Mouse (Mus musculus) forebrain, embryonic 11.5 days (tissue): Measurements from ENCODE around the gene Kndc1. TPM values are rescaled to one million over a fixed set of nuclear protein-coding genes. Genes with fewer than 3 reads are reported as not detected.

Experiments used
- ATAC-seq: fragments of 200-750 bp; cut with Nextera tagmentation; replicated peaks from 2 replicates; pipeline ENCODE4 v1.8.0; 2017; ENCODE audit warnings: moderate TSS enrichment; ENCODE audit not compliant: low FRiP score
- DNase-seq: peaks from one replicate; pipeline ENCODE4 v3.0.0-alpha.2; 2017; ENCODE audit warnings: low spot score
- H3K27ac ChIP-seq: fragments of 300-500 bp; sonication (generic); 2 replicates; pipeline ENCODE4 v1.5.1; 2014; ENCODE audit warnings: low read depth, low read length
- H3K27me3 ChIP-seq: fragments of 300-500 bp; sonication (generic); 2 replicates; pipeline ENCODE4 v1.6.1; 2014; ENCODE audit warnings: mild to moderate bottlenecking, low read length, mixed read lengths; ENCODE audit not compliant: control insufficient read depth, insufficient read depth
- H3K36me3 ChIP-seq: fragments of 300-500 bp; sonication (generic); 2 replicates; pipeline ENCODE4 v1.6.1; 2014; ENCODE audit warnings: mild to moderate bottlenecking, low read length, moderate library complexity, mixed read lengths; ENCODE audit not compliant: control insufficient read depth, insufficient read depth
- H3K4me1 ChIP-seq: fragments of 300-500 bp; sonication (generic); replicated peaks from 2 replicates; pipeline ENCODE4 v1.6.1; 2014; ENCODE audit warnings: low read length, mixed read lengths; ENCODE audit not compliant: control insufficient read depth, insufficient read depth
- H3K4me2 ChIP-seq: fragments of 300-500 bp; sonication (generic); 2 replicates; pipeline ENCODE4 v1.6.1; 2014; ENCODE audit warnings: low read depth, mild to moderate bottlenecking, low read length, moderate library complexity, mixed read lengths; ENCODE audit not compliant: severe bottlenecking
- H3K4me3 ChIP-seq: fragments of 300-500 bp; sonication (generic); 2 replicates; pipeline ENCODE4 v1.5.1; 2014; ENCODE audit warnings: low read depth, low read length
- H3K9ac ChIP-seq: fragments of 300-500 bp; sonication (generic); 2 replicates; pipeline ENCODE4 v1.6.1; 2014; ENCODE audit warnings: low read length
- H3K9me3 ChIP-seq: fragments of 300-500 bp; sonication (generic); 2 replicates; pipeline ENCODE4 v1.6.1; 2016; ENCODE audit warnings: low read length, mixed read lengths; ENCODE audit not compliant: control insufficient read depth
- WGBS: fragments of 180-500 bp; shearing (Covaris S2); extraction: QIAGEN DNeasy Blood & Tissue Kit; methylation state at CpG from one replicate; pipeline ENCODE4 v1.1.7; 2014; 5-methylcytosine and 5-hydroxymethylcytosine counted together
- polyA plus RNA-seq: library from polyadenylated mRNA; unstranded; fragments of >200 nt; fragmentation: Nextera tagmentation; extraction: Ambion mirVana; gene quantifications from 2 replicates; pipeline ENCODE4 v1.2.1, GENCODE M21; 2014

Kndc1 gene
- polyA plus RNA-seq, 1 experiment from 2014 or later = 0.44 TPM

GRCm38 (mm10) chr7:139909469-139909868, 15.0 kb downstream of the Kndc1 start:
- Histone ChIP-seq H3K27ac (no peak overlapping the region), H3K4me3 (no peak overlapping the region), H3K27me3 (peaks cover 13% of the 10 kb centered on the region), H3K36me3 (no peaks in the 10 kb centered on the region), H3K4me1 (no peaks in the 10 kb centered on the region; the same call in 1 of the 2 replicates), H3K4me2 (no peak overlapping the region), H3K9me3 (no peaks in the 10 kb centered on the region), H3K9ac (no peak overlapping the region)
- WGBS = 51% methylated on average over 6 of the region's 6 CpGs
- DNase-seq = no peak
- no peak for ATAC-seq

- ATAC-seq = no peak
- peaks cover 21% of the 10 kb centered on the region for H3K27me3 ChIP-seq
These were observed 15.8 kb downstream of the Kndc1 start for GRCm38 (mm10) chr7:139910204-139910835.

GRCm38 (mm10) chr7:139914141-139915047, 19.9 kb downstream of the Kndc1 start:
- WGBS = 6% methylated on average over 29 of the region's 29 CpGs
- Histone ChIP-seq H3K4me1 (peaks cover 4% of the 10 kb centered on the region; the same call in 1 of the 2 replicates), H3K36me3 (no peaks in the 10 kb centered on the region), H3K4me2 (peak overlapping the region; percentile 57), H3K9ac (no peak overlapping the region), H3K27ac (no peak overlapping the region), H3K4me3 (peak overlapping the region; percentile 33), H3K27me3 (peaks cover 27% of the 10 kb centered on the region), H3K9me3 (no peaks in the 10 kb centered on the region)
- DNase-seq (peak; percentile 63), ATAC-seq (peak; percentile 82)

More at GRCm38 (mm10) chr7:139910204-139910835, 15.8 kb downstream of the Kndc1 start:
- no peak overlapping the region for H3K27ac ChIP-seq
- 57% methylated on average over 11 of the region's 11 CpGs for WGBS
- H3K4me1 ChIP-seq = peaks cover 4% of the 10 kb centered on the region; the same call in 1 of the 2 replicates
- no peak overlapping the region for H3K4me2 ChIP-seq
- no peaks in the 10 kb centered on the region for H3K36me3 ChIP-seq
- H3K4me3 ChIP-seq = no peak overlapping the region
- DNase-seq = no peak
- H3K9ac ChIP-seq = no peak overlapping the region
- no peaks in the 10 kb centered on the region for H3K9me3 ChIP-seq

GRCm38 (mm10) chr7:139915646-139916257, 21.3 kb downstream of the Kndc1 start:
- no peak for ATAC-seq
- Histone ChIP-seq H3K4me2 (no peak overlapping the region), H3K4me3 (no peak overlapping the region), H3K27me3 (peaks cover 27% of the 10 kb centered on the region), H3K36me3 (no peaks in the 10 kb centered on the region), H3K27ac (no peak overlapping the region), H3K4me1 (peaks cover 4% of the 10 kb centered on the region; the same call in 1 of the 2 replicates), H3K9ac (no peak overlapping the region), H3K9me3 (no peaks in the 10 kb centered on the region)
- WGBS = 8% methylated on average over 14 of the region's 14 CpGs
- DNase-seq = no peak

- H3K4me1 ChIP-seq = peaks cover 4% of the 10 kb centered on the region; the same call in 1 of the 2 replicates
- no peaks in the 10 kb centered on the region for H3K9me3 ChIP-seq
- no peak overlapping the region for H3K9ac ChIP-seq
- no peak overlapping the region for H3K4me3 ChIP-seq
- 5% methylated on average over 1 of the region's 1 CpGs for WGBS
- DNase-seq = no peak
- no peak for ATAC-seq
- H3K27ac ChIP-seq = no peak overlapping the region
- peaks cover 27% of the 10 kb centered on the region for H3K27me3 ChIP-seq
- H3K4me2 ChIP-seq = no peak overlapping the region
- H3K36me3 ChIP-seq = no peaks in the 10 kb centered on the region
These were observed 21.8 kb downstream of the Kndc1 start for GRCm38 (mm10) chr7:139916345-139916744.

GRCm38 (mm10) chr7:139918262-139918661, 23.8 kb downstream of the Kndc1 start:
- ATAC-seq (no peak), DNase-seq (no peak)
- H3K9me3 ChIP-seq = no peaks in the 10 kb centered on the region
- H3K4me3 ChIP-seq = no peak overlapping the region
- H3K27ac ChIP-seq = no peak overlapping the region
- no peak overlapping the region for H3K9ac ChIP-seq
- no peak overlapping the region for H3K4me2 ChIP-seq
- peaks cover 4% of the 10 kb centered on the region; the same call in 1 of the 2 replicates for H3K4me1 ChIP-seq
- H3K27me3 ChIP-seq = peaks cover 24% of the 10 kb centered on the region
- 78% methylated on average over 4 of the region's 4 CpGs for WGBS
- no peaks in the 10 kb centered on the region for H3K36me3 ChIP-seq

- Histone ChIP-seq H3K4me3 (no peak overlapping the region), H3K4me2 (no peak overlapping the region), H3K27ac (no peak overlapping the region), H3K9me3 (no peaks in the 10 kb centered on the region), H3K36me3 (no peaks in the 10 kb centered on the region), H3K4me1 (0 out of 2 replicates have a peak, but pooled peaks cover 2% of the 10 kb centered on the region), H3K9ac (no peak overlapping the region), H3K27me3 (no peaks in the 10 kb centered on the region)
- ATAC-seq = peak; percentile 76; the same call in 1 of the 2 replicates
- DNase-seq = peak; percentile 80
- 13% methylated on average over 11 of the region's 11 CpGs for WGBS
These were observed 36.2 kb downstream of the Kndc1 start for GRCm38 (mm10) chr7:139930732-139931131.

- Histone ChIP-seq H3K4me1 (no peaks in the 10 kb centered on the region), H3K9me3 (no peaks in the 10 kb centered on the region), H3K4me2 (no peak overlapping the region), H3K27me3 (no peaks in the 10 kb centered on the region; the same call in 1 of the 2 replicates), H3K9ac (no peak overlapping the region), H3K36me3 (no peaks in the 10 kb centered on the region), H3K27ac (no peak overlapping the region), H3K4me3 (no peak overlapping the region)
- 89% methylated on average over 10 of the region's 10 CpGs for WGBS
- ATAC-seq (no peak), DNase-seq (no peak)
These were observed 42.2 kb downstream of the Kndc1 start for GRCm38 (mm10) chr7:139936705-139937104.
